Mouse (Mus musculus) neural tube, embryonic 13.5 days (tissue): ENCODE measurements around the gene Magohb. TPM values are rescaled to one million over a fixed set of nuclear protein-coding genes. Genes with fewer than 3 reads are reported as not detected.

Source experiments
- ATAC-seq: fragments of 200-750 bp; cut with Nextera tagmentation; 2 replicates; pipeline ENCODE4 v1.8.0; 2017; ENCODE audit warnings: low read depth, mild to moderate bottlenecking, moderate TSS enrichment, moderate library complexity
- H3K27ac ChIP-seq: fragments of 300-500 bp; sonication (generic); replicated peaks from 2 replicates; pipeline ENCODE4 v1.5.1; 2015; ENCODE audit warnings: moderate library complexity, mild to moderate bottlenecking, inconsistent platforms
- H3K27me3 ChIP-seq: fragments of 300-500 bp; sonication (generic); 2 replicates; pipeline ENCODE4 v1.6.1; 2015; ENCODE audit warnings: mild to moderate bottlenecking, inconsistent platforms
- H3K36me3 ChIP-seq: fragments of 300-500 bp; sonication (generic); 2 replicates; pipeline ENCODE4 v1.6.1; 2015; ENCODE audit warnings: mild to moderate bottlenecking, inconsistent platforms
- H3K4me1 ChIP-seq: fragments of 300-500 bp; sonication (generic); replicated peaks from 2 replicates; pipeline ENCODE4 v1.6.1; 2015; ENCODE audit warnings: inconsistent platforms
- H3K4me2 ChIP-seq: fragments of 300-500 bp; sonication (generic); 2 replicates; pipeline ENCODE4 v1.6.1; 2015; ENCODE audit warnings: inconsistent platforms, mild to moderate bottlenecking, moderate library complexity
- H3K4me3 ChIP-seq: fragments of 300-500 bp; sonication (generic); 2 replicates; pipeline ENCODE4 v1.5.1; 2015; ENCODE audit warnings: mild to moderate bottlenecking, inconsistent platforms
- H3K9ac ChIP-seq: fragments of 300-500 bp; sonication (generic); 2 replicates; pipeline ENCODE4 v1.6.1; 2015; ENCODE audit warnings: moderate library complexity, mild to moderate bottlenecking, inconsistent platforms
- H3K9me3 ChIP-seq: fragments of 300-500 bp; sonication (generic); 2 replicates; pipeline ENCODE4 v1.6.1; 2016; ENCODE audit warnings: inconsistent platforms
- WGBS: fragments of 180-500 bp; shearing (Covaris S2); methylation state at CpG from one replicate; pipeline ENCODE4 v1.1.7; 2015; 5-methylcytosine and 5-hydroxymethylcytosine counted together
- polyA plus RNA-seq: library from polyadenylated mRNA; unstranded; fragments of >200 nt; fragmentation: Nextera tagmentation; extraction: Ambion mirVana; gene quantifications from 2 replicates; pipeline ENCODE4 v1.2.1, GENCODE M21; 2015

Magohb gene
- 46.0 and 51.4 TPM in 2 replicates for polyA plus RNA-seq

DNA sequence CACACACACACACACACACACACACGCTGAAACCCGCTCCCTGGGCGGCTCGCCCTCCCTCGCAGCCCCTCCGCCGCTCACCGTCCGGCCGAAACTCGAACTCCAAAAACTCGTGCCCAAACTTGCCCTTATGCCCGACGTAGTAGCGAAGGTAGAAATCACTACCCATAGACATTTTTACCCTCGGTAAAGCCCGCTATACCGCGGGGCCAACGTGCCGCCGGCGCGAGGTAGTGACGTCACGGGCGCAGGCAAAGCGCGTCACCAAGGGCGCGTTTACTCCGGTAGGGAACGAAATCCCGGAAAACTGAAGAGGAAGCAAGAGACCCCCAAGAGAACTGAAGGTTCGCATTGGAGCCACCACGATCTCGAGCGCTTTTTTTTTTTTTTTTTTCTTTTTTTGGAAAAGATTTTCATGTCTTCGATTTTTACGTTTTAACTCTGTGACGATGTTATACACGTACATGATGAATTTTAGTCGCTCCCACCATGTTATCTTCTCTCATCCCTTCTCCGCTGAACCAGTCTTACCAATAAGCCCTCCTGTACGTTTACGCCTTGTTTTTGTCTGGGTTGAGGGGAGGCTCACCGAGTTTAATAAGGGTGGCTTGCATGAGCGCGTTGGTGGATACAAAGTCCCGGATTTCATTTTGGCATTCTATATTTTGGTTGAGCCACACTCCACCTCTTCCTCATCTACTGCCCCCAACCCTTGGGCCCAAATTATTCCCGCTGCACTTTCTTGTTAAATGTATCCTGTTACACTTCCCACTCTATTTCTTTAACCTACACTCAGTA, at the start of gene Magohb:
Gene Magohb, minus strand, starts transcription at position 254 of the 798 bp plus-strand sequence.
- Histone ChIP-seq H3K4me2 (peak within 1 kb of the TSS; percentile 72), H3K27ac (peak within 1 kb of the TSS; percentile 68; the same call in 1 of the 2 replicates), H3K27me3 (no peaks in the 10 kb centered on the region; the same call in 1 of the 2 replicates), H3K9me3 (no peaks in the 10 kb centered on the region), H3K4me1 (peaks cover 12% of the 10 kb centered on the region), H3K36me3 (peaks cover 2% of the 10 kb centered on the region), H3K9ac (peak within 1 kb of the TSS; percentile 81), H3K4me3 (peak within 1 kb of the TSS; percentile 68)
- peak; percentile 94 for ATAC-seq
- 2% methylated on average over 48 of the region's 51 CpGs for WGBS

DNA sequence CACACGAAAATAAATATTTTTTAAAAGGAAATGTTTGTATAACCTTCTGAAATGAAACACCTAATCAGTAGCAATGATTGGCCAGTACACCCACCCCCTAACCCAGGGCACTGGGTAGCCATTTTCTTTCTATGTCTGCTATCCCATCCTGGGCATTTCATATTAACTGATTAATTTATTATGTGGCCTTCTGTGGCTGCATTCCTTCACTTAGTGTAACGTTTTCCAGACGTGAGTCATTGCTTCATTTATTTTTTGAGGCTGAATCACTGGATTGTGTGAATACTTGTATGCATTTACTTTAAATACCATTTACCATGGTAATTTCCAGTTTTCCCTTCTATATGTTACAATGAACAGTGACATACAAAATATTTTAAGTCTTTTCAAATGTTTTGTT, 47.0 kb upstream of the Magohb start:
- Histone ChIP-seq H3K4me3 (no peak overlapping the region), H3K4me2 (no peak overlapping the region), H3K9me3 (no peaks in the 10 kb centered on the region), H3K9ac (no peak overlapping the region), H3K27ac (no peak overlapping the region), H3K36me3 (no peaks in the 10 kb centered on the region), H3K4me1 (no peaks in the 10 kb centered on the region), H3K27me3 (no peaks in the 10 kb centered on the region)
- 71% methylated on average over 3 of the region's 3 CpGs for WGBS
- no peak for ATAC-seq

DNA sequence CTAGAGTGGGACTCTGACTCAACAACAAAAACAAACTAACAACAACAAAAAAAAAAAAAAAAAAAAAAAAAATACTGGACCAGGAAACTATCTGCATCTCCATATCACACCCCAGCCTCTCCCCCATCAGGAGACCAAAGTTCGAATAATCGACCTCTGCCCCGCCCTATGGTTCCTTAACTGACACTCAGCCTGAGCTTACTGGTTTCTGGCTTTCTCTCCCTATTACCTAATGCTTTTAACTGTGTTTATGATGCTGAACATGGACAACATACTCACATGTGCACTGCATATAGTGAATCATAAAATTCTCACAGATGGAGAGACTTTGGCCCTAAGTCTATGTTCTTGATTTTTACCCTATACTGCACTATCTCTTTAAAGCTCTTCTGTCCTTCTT, 46.3 kb upstream of the Magohb start:
- Histone ChIP-seq H3K4me2 (no peak overlapping the region), H3K27me3 (no peaks in the 10 kb centered on the region), H3K36me3 (no peaks in the 10 kb centered on the region), H3K9me3 (no peaks in the 10 kb centered on the region), H3K4me3 (no peak overlapping the region), H3K9ac (no peak overlapping the region), H3K4me1 (no peaks in the 10 kb centered on the region), H3K27ac (no peak overlapping the region)
- 88% methylated on average over 3 of the region's 3 CpGs for WGBS
- ATAC-seq, result no peak

DNA sequence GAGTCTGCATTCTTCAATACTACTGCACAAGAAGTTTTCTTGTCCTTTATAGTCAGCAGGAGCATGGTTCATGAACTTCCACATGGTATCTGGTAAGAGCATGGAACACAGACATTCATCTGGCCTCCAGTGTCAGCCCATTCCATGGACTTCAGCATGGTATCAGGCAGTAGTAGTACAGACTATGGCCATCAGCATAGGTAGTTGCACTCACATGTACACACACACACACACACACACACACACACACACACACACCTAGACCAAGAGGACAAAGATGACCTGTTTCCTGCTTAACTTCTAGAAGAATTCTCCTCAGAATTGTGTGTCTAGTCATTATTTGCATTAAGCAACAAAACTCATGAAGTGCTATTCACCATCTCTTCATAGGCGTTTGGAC, 45.7 kb upstream of the Magohb start:
- Histone ChIP-seq H3K4me3 (no peak overlapping the region), H3K27me3 (no peaks in the 10 kb centered on the region), H3K36me3 (no peaks in the 10 kb centered on the region), H3K9ac (no peak overlapping the region), H3K4me2 (no peak overlapping the region), H3K9me3 (no peaks in the 10 kb centered on the region), H3K4me1 (no peaks in the 10 kb centered on the region), H3K27ac (no peak overlapping the region)
- 54% methylated on average over 1 of the region's 1 CpGs for WGBS
- no peak for ATAC-seq

DNA sequence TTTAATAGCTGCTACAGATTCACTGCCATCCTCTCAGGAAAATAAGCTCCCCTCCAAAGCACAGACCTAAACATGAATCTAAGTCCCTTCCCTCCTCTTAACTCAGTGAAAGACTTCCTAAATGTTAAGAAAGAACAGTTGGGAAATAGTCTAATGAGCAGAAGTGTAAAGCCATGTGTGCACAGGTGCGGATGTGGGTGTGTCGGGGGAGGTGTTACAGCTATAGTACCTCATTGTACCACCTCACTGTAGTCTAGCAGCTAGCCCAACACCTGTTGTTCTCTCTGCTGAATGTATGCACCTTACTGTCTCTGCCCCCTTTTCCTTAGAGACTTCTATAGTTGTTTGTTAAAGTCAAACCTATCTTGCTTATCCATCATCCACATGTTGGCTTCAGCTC, 34.0 kb upstream of the Magohb start:
- H3K4me3 ChIP-seq, result no peak overlapping the region
- H3K36me3 ChIP-seq, result no peaks in the 10 kb centered on the region
- H3K9ac ChIP-seq, result no peak overlapping the region
- WGBS, result 94% methylated on average over 2 of the region's 2 CpGs
- H3K27me3 ChIP-seq, result no peaks in the 10 kb centered on the region
- no peak overlapping the region for H3K27ac ChIP-seq
- H3K4me1 ChIP-seq, result no peaks in the 10 kb centered on the region
- ATAC-seq, result no peak
- H3K4me2 ChIP-seq, result no peak overlapping the region
- no peaks in the 10 kb centered on the region for H3K9me3 ChIP-seq

DNA sequence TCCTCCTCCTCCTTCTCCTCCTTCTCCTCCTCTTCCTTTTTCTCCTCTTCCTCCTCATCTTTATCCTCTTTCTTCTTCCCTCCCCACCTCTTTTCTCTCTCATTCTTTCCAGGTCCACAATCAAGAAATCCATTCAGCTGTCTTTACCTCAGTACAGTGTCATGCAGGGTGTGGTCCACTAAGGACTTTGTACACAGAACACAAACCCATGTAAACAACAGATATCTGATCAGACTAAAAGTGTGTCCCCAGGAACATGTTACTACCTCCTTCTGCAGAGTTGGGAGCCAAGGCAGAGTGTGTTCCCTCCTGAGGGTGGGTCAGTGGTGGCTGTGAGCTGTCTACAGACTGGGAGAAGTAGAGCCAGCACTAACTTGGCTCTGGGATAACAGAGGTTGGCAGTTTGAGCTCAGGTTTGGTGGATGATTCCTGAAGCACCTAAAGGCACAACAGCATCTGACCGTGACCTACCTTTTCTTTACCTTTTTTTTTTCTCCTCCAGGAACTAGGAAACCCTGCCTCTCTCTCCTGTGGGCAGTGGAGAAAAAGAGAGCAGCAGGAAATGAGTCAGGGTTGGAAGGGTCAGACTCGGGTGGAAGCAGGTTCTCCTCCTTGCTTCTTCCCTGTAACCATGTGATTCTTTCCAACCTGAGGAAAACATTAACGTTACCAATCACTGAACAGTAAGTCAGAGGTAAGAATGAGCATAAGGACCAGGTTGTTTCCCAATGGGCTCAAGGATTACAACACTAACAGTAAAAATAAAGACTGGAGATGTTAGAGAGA, 29.0 kb upstream of the Magohb start:
- no peak for ATAC-seq
- H3K27ac ChIP-seq, result no peak overlapping the region
- no peak overlapping the region for H3K9ac ChIP-seq
- WGBS, result 69% methylated on average over 3 of the region's 3 CpGs
- H3K27me3 ChIP-seq, result no peaks in the 10 kb centered on the region
- no peaks in the 10 kb centered on the region for H3K4me1 ChIP-seq
- H3K4me3 ChIP-seq, result no peak overlapping the region
- no peak overlapping the region for H3K4me2 ChIP-seq
- no peaks in the 10 kb centered on the region for H3K9me3 ChIP-seq
- no peaks in the 10 kb centered on the region for H3K36me3 ChIP-seq

DNA sequence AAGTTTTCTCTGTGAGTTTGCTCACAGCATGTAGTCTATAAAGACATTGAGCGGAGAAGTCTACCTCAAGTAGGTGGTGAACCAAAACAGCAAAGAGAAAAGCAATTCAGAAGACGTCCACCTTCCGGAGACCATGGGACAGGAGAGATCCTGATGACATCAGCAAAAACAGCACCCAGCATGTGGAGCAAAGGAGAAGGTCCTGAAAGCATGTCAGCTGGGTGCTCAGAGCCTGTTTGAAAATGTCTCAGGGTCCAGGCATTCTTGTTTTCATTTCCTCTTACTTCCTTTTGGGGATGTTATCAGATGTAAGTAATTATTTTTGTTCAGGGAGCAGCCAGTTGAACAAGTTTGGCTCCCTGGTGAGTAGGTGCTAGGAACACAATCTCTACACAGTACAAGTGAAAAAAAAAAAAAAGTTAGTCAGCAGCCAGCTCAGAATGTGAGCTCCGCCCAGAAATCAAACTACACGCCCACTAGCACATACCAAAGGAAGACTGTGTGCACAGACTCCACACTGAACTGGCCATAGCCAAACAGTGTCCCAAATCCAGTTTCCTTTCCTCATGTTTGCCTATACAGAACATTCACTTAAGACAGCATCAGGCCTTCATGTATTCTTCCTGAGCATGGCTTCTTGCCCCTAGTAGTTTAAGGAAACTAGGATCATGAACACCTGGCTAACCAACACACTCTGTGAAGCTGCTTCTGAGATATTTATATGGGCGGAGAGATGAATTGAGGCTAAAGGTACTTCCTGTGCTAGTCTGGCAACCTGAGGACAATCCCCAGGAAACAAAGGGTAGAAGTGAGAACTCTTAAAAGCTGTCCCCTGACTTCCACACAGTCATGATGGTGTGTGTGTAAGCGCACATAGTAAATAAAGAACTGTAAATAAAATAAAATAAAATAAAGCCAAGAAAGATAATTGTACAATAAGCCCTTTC, 23.4 kb upstream of the Magohb start:
- WGBS, result 88% methylated on average over 7 of the region's 7 CpGs
- no peak overlapping the region for H3K4me3 ChIP-seq
- no peak overlapping the region for H3K4me2 ChIP-seq
- H3K9ac ChIP-seq, result no peak overlapping the region
- H3K27me3 ChIP-seq, result no peaks in the 10 kb centered on the region
- ATAC-seq, result no peak
- H3K9me3 ChIP-seq, result no peaks in the 10 kb centered on the region
- no peaks in the 10 kb centered on the region for H3K4me1 ChIP-seq
- no peak overlapping the region for H3K27ac ChIP-seq
- no peaks in the 10 kb centered on the region for H3K36me3 ChIP-seq

DNA sequence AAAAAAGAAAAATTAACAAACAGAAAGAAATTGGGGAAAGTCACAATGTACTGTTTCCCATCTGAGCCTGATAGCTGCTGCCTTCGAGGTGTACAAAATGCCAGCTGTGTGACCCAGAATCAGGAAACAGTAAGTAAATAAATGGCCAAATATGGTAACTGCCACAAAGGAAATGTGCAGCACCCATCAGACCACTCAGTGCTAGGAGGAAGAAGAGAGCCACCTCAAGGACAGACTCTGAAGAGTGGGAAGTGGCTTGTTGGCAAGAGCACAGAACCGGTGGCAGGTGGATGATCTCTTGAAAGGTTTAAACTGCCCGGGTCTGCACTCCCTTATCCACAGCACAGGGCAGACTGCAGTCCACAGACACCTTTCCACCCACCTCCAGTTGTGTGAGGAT, 15.0 kb upstream of the Magohb start:
- H3K27me3 ChIP-seq, result no peaks in the 10 kb centered on the region
- H3K27ac ChIP-seq, result no peak overlapping the region
- H3K9ac ChIP-seq, result no peak overlapping the region
- H3K36me3 ChIP-seq, result no peaks in the 10 kb centered on the region
- no peaks in the 10 kb centered on the region for H3K4me1 ChIP-seq
- no peaks in the 10 kb centered on the region for H3K9me3 ChIP-seq
- WGBS, result 71% methylated on average over 3 of the region's 3 CpGs
- no peak overlapping the region for H3K4me2 ChIP-seq
- no peak overlapping the region for H3K4me3 ChIP-seq
- no peak for ATAC-seq

DNA sequence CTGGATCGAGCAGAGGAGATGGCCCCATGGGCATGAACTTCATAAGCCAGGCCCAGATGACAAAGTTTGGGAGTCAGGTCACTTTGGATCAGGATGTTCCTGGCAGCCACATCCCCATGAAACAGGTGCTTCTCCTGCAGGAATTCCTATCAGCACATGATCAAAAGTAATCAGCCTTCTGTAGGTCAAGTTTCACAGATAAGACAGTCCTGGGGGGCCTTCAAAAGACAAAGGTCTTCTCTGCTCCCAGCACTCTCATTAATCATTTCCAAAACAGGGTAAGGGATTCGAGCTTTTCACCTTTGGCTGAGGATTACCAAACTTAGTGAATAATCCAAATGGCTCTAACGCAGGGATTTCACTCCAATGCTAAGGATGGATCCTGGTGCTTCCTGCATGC, 11.7 kb upstream of the Magohb start:
- Histone ChIP-seq H3K27me3 (no peaks in the 10 kb centered on the region), H3K9ac (no peak overlapping the region), H3K4me1 (no peaks in the 10 kb centered on the region), H3K36me3 (no peaks in the 10 kb centered on the region), H3K4me2 (no peak overlapping the region), H3K4me3 (no peak overlapping the region), H3K9me3 (no peaks in the 10 kb centered on the region), H3K27ac (no peak overlapping the region)
- ATAC-seq, result no peak
- WGBS, result 71% methylated on average over 3 of the region's 3 CpGs

DNA sequence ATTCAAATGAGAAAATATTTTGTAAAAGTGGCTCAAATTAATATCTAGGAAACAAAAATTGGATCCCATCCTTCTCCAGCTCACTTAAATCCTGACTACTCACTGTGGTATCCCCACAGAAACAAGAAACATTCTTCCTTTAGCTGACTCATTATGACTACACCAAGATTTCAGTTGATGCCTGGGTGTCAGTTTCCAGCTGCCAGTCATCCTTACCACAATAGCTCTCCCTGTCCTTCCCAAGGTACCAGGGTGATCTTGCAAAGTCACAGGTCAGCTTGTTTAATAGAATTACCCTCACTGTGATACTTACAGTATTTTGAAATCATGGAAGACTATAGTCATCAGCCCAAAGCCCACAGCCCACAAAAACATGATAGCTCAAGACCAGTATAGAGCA, 5.5 kb upstream of the Magohb start:
- H3K36me3 ChIP-seq, result no peaks in the 10 kb centered on the region
- no peak overlapping the region for H3K9ac ChIP-seq

DNA sequence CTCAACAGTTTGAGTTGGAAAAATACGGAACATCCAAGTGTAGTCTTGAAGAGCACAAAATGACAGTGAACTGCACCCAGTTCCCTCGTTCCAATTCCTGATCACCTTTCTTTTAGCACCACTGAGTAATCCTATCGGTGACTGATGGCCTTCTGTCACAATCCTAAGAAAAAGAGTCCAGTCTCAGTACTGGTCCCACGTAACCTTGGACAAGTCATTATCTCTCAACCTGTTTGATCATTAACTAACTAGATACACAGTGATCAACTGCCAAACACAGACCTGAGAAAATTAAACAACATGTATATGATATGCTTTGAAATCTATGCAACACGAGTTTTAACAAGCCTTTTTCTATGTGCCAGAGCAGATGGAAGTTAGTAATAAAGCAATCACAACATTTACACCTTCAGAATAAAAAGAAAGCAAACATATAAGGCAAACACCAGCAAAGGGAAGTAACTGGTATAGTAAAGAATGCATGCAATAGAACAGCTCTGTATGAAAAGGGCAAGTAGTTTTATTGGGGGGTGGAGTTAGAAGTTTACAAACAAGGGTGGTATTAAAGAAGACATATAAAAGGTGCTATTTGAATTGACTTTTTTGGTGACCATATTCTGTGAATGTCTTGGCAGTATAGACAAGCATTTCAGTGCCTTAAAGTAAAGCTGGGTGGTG, 1.5 kb upstream of the Magohb start:
- H3K9me3 ChIP-seq, result no peaks in the 10 kb centered on the region
- no peak for ATAC-seq
- H3K27me3 ChIP-seq, result no peaks in the 10 kb centered on the region; the same call in 1 of the 2 replicates
- H3K27ac ChIP-seq, result no peak overlapping the region
- no peak overlapping the region for H3K9ac ChIP-seq
- 90% methylated on average over 5 of the region's 5 CpGs for WGBS
- no peaks in the 10 kb centered on the region for H3K36me3 ChIP-seq
- no peak overlapping the region for H3K4me2 ChIP-seq
- peaks cover 12% of the 10 kb centered on the region for H3K4me1 ChIP-seq
- H3K4me3 ChIP-seq, result no peak overlapping the region

More for the DNA sequence above, 5.5 kb upstream of the Magohb start:
- H3K4me2 ChIP-seq, result no peak overlapping the region
- no peak overlapping the region for H3K27ac ChIP-seq
- H3K4me3 ChIP-seq, result no peak overlapping the region
- H3K27me3 ChIP-seq, result no peaks in the 10 kb centered on the region; the same call in 1 of the 2 replicates
- no peaks in the 10 kb centered on the region for H3K4me1 ChIP-seq
- ATAC-seq, result no peak
- H3K9me3 ChIP-seq, result no peaks in the 10 kb centered on the region
